Mouse (Mus musculus) neural tube, embryonic 10.5 days (tissue): ENCODE measurements around the gene Spg11.

ENCODE experiments used
- DNase-seq: peaks from one replicate; pipeline ENCODE4 v3.0.0-alpha.2; 2017; ENCODE audit warnings: low spot score; ENCODE audit errors: extremely low spot score

Gene Spg11

GRCm38 (mm10) chr2:122117961-122118958, at the start of gene Spg11:
Gene Spg11 (minus strand): TSS chr2:122118386.
- peak; percentile 97 for DNase-seq

- no peak for DNase-seq
These were observed 46.1 kb upstream of the Spg11 start for GRCm38 (mm10) chr2:122164293-122164692.

DNA sequence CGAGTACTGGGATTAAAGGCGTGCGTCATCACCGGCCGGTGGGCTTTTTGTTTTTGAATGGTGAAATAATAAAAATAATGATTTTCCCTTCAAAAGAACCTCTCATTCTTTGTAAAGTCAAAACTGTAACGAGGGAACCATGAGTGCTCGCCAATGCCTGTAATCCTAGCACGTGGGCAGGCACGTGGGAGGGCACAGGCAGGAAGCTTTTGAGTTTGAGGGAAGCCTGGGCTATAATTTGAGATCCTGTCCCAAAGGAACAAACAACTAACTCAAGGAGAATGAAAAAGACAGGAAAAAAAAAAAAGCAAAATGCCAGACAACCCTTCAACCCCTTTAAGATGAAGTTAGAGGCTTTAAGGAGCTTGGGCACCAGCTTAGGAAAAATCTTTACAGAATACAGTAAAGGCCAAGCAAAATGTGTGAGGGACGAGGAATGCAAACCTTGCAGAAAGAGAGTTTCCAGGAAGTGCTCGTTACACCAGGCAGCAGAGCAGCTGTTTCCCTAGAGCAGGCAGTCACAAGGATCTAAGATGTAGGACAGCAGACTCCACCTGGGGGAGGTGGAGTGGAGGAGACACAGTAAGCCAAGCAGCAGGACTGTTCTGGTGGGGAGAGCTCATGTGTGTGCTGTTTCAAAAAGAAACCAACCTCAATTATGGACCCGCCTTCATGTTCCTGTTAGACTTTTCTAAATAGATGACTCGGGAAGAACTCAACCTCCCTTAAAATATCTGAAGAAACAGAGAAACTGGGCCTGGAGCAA, 45.4 kb upstream of the Spg11 start:
- DNase-seq = no peak

- DNase-seq = no peak
These were observed 44.3 kb upstream of the Spg11 start for GRCm38 (mm10) chr2:122162529-122162928.

GRCm38 (mm10) chr2:122161542-122161941, 43.4 kb upstream of the Spg11 start:
- no peak for DNase-seq

GRCm38 (mm10) chr2:122160680-122161079, 42.5 kb upstream of the Spg11 start, which contains the start of gene Trim69:
Gene Trim69 (plus strand): TSS chr2:122160700.
- DNase-seq = peak; percentile 79

GRCm38 (mm10) chr2:122159667-122160066, 41.5 kb upstream of the Spg11 start:
- no peak for DNase-seq

- no peak for DNase-seq
These were observed 40.2 kb upstream of the Spg11 start for GRCm38 (mm10) chr2:122158362-122158802.

DNA sequence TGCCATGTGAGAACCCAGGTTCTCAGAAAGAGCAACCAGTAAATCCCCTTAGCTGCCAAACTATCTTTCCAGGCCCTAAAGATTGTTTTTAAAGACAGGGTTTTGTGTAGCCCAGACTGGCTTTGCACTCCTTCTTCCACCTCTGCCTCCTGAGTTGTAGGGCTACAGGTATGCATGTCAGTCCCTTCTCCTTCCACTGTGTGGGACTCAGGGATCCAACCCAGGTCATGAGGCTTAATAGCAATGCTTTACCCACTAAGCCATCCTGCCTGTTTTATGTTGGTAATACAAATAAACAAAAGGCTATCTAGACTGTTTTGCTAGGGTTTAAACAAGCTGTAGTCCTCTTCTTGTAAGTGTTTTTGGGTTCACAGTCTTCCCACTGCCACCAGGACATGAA, 39.4 kb upstream of the Spg11 start:
- no peak for DNase-seq

- no peak for DNase-seq
These were observed 38.0 kb upstream of the Spg11 start for GRCm38 (mm10) chr2:122156051-122156700.

DNA sequence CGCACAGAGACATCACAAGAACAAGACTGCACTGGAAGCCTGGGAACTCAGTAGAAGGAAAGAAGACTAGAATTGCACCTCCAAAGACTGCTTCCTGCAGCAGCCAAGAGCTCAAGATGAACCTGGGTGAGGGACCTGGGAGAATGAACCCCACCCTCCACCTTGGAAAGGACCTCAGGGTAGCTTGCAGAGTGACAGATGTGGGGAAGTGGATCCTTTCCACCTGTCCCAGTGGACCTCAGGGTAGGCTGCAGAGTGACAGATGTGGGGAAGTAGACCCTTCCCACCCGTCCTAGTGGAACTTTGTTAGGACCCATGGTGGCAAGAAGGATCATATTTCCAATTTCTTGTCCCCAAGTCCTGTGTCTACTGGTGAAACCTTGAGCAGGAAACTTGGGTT, 37.1 kb upstream of the Spg11 start:
- no peak for DNase-seq

GRCm38 (mm10) chr2:122154479-122154878, 36.3 kb upstream of the Spg11 start:
- DNase-seq = no peak

- no peak for DNase-seq
These were observed 35.6 kb upstream of the Spg11 start for GRCm38 (mm10) chr2:122153681-122154365.

DNA sequence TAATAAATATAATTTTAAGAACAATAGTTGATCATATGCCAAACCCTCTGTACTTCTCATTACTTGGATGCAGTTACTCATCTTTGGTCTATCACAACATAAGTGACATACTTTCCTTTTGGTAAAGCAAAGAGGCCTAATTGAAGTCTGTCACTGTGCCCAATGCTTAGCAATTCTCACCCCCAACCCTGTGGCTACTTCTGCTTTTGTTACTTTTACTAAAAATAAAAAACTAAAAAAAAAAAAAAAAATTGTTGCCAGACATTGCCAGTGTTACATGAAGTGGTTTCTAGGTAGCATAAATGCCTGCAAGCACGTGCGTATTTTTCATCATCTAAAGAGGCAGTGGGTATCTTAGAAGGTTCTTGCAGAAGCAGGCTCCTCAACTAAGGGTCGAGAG, 34.7 kb upstream of the Spg11 start:
- no peak for DNase-seq

DNA sequence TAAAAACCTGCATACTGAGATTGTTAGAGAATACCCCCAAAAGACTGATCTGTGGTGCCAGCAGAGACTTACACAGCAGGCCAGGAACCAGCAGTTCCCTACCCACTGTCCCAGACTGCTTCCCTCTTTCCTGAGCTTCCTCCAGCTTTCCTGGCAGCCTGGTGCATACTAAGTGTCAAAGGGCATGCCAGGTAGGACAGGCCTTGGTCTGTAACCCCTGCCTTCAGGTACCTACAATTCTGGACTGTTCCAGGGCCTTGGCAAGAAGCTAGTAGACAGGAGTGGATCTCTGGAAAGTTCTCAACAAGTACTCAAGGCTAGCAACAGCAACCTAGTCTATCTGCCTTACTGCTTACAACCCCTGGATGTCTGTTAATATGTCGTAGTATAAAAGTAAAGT, 33.0 kb upstream of the Spg11 start:
- no peak for DNase-seq

DNA sequence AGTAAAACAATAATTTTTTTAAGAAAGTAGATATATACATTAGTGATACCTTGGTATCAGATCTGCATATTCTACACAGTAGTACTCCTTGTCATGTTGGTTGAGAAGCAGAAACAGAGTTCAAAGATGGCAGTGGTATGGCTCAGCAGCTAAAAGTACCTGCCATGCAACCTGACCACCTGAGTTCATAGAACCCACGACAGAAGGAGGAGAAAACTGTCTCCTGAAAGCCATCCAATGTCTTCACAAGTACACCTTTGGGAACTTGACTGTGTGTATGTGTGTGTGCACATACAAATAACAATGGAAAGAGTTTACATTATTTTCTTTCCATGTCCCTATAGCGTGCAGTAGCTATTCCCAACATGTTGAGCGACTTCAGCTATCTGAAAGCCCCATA, 31.5 kb upstream of the Spg11 start:
- no peak for DNase-seq

DNA sequence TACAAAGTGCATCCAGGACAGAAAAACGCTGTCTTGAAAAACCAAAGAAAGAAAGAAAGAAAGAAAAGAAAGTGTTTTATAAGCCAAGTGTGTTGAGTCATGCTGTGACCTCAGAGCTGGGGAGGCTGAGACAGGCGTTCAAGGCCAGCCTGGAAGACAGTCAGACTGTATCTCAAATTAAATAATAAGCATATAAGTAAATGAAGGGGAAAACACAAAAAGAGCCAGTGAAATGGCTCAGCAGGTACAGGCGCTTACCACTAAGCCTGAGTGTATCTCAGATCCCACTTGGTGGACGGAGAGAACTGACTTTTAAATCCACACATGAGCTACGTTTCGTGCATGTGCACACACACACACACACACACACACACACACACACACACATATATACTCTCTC, 31.1 kb upstream of the Spg11 start:
- DNase-seq = no peak

- peak; percentile 18 for DNase-seq
These were observed 30.2 kb upstream of the Spg11 start for GRCm38 (mm10) chr2:122148242-122148917.

GRCm38 (mm10) chr2:122147508-122148241, 29.5 kb upstream of the Spg11 start, which contains the start of gene B2m:
Gene B2m (plus strand): TSS chr2:122147686.
- DNase-seq = peak; percentile 94

DNA sequence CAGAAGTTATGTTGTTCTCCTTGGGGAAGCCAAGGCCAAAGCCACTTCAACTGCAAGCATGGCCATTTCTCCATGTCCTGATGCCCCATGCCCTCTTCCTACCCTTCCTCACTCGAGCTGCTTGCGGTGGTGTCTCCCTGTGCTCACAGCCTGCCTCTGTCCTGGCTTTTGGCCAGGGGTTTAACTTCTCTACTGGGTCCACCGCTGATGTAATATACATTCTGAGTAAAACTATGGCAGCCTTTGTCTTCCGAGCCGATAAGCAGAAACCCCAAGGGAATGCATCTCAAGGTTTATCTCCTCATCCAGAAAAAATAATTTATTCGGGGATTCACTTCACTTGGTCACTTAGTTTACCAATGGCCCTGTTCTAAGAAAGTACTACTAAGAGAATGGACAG, 28.5 kb upstream of the Spg11 start:
- no peak for DNase-seq
